Mouse (Mus musculus): Measurements from ENCODE around the gene Ptgds. TPM values are rescaled to one million over a fixed set of nuclear protein-coding genes. Genes with fewer than 3 reads are reported as not detected.

Ptgds gene
- polyA plus RNA-seq, 2 experiments = 0.17 to 0.96 TPM

GRCm38 (mm10) chr2:25472550-25472949 is 2.7 kb upstream of the Ptgds start:
- H3K36me3 ChIP-seq (replicated peaks; ENCODE audit: control insufficient read depth, insufficient read depth, low read depth) = no peaks in the 10 kb centered on the region
- ATAC-seq (ENCODE audit: insufficient read depth) (no peak), DNase-seq (ENCODE audit: low read depth in 3 of 3, low spot score in 3 of 3) (no peak)
- H3K27me3 ChIP-seq (ENCODE audit: control insufficient read depth, insufficient read depth, low read length) = no peaks in the 10 kb centered on the region
- WGBS (ENCODE audit: insufficient replicate concordance) = 41% methylated on average over 2 of the region's 2 CpGs
- TF ChIP-seq CTCF (IDR thresholded peaks at IDR 0.05; ENCODE audit: low read depth) = no peak
- TF ChIP-seq EP300 (IDR thresholded peaks at IDR 0.05; ENCODE audit: low read depth) = no peak
- no peak overlapping the region for H3K9ac ChIP-seq (replicated peaks)
- no peak overlapping the region for H3K4me2 ChIP-seq (ENCODE audit: low read depth)
- H3K4me3 ChIP-seq (ENCODE audit: insufficient read depth in 1 of 2, low read depth in 2 of 2, low read length in 2 of 2) = no peak overlapping the region
- H3K9me3 ChIP-seq (ENCODE audit: control insufficient read depth, low read length) = no peaks in the 10 kb centered on the region
- no peaks in the 10 kb centered on the region for H3K4me1 ChIP-seq (replicated peaks; ENCODE audit: control insufficient read depth in 2 of 2, insufficient read depth in 2 of 2, low read length in 1 of 2)
- H3K27ac ChIP-seq = no peak overlapping the region

- H3K4me1 ChIP-seq (replicated peaks; ENCODE audit: control insufficient read depth in 2 of 2, insufficient read depth in 2 of 2, low read length in 1 of 2) = no peaks in the 10 kb centered on the region
- 73% methylated on average over 10 of the region's 10 CpGs for WGBS (ENCODE audit: insufficient replicate concordance)
- no peaks in the 10 kb centered on the region for H3K36me3 ChIP-seq (replicated peaks; ENCODE audit: control insufficient read depth, insufficient read depth, low read depth)
- no peak overlapping the region for H3K4me3 ChIP-seq (ENCODE audit: insufficient read depth in 1 of 2, low read depth in 2 of 2, low read length in 2 of 2)
- H3K9me3 ChIP-seq (ENCODE audit: control insufficient read depth, low read length) = no peaks in the 10 kb centered on the region
- H3K9ac ChIP-seq (replicated peaks) = no peak overlapping the region
- no peak for DNase-seq (ENCODE audit: low read depth in 3 of 3, low spot score in 3 of 3)
- no peaks in the 10 kb centered on the region for H3K27me3 ChIP-seq (ENCODE audit: control insufficient read depth, insufficient read depth, low read length)
- no peak for ATAC-seq (ENCODE audit: insufficient read depth)
- H3K27ac ChIP-seq = no peak overlapping the region
- no peak overlapping the region for H3K4me2 ChIP-seq (ENCODE audit: low read depth)
- no peak for TF ChIP-seq CTCF (IDR thresholded peaks at IDR 0.05; ENCODE audit: low read depth)
- no peak for TF ChIP-seq EP300 (IDR thresholded peaks at IDR 0.05; ENCODE audit: low read depth)
Measured at GRCm38 (mm10) chr2:25468962-25469915, 607 bp downstream of the Ptgds start.

GRCm38 (mm10) chr2:25467606-25468303 is 2.1 kb downstream of the Ptgds start:
- Histone ChIP-seq H3K36me3 (replicated peaks; ENCODE audit: control insufficient read depth, insufficient read depth, low read depth) (no peaks in the 10 kb centered on the region), H3K4me2 (ENCODE audit: low read depth) (no peak overlapping the region), H3K9me3 (ENCODE audit: control insufficient read depth, low read length) (no peaks in the 10 kb centered on the region), H3K9ac (replicated peaks) (no peak overlapping the region), H3K4me3 (ENCODE audit: insufficient read depth in 1 of 2, low read depth in 2 of 2, low read length in 2 of 2) (no peak overlapping the region), H3K27me3 (ENCODE audit: control insufficient read depth, insufficient read depth, low read length) (no peaks in the 10 kb centered on the region), H3K27ac (no peak overlapping the region), H3K4me1 (replicated peaks; ENCODE audit: control insufficient read depth in 2 of 2, insufficient read depth in 2 of 2, low read length in 1 of 2) (no peaks in the 10 kb centered on the region)
- no peak for DNase-seq (ENCODE audit: low read depth in 3 of 3, low spot score in 3 of 3)
- WGBS (ENCODE audit: insufficient replicate concordance) = 56% methylated on average over 14 of the region's 14 CpGs
- no peak for TF ChIP-seq CTCF (IDR thresholded peaks at IDR 0.05; ENCODE audit: low read depth)
- no peak for TF ChIP-seq EP300 (IDR thresholded peaks at IDR 0.05; ENCODE audit: low read depth)
- no peak for ATAC-seq (ENCODE audit: insufficient read depth)

GRCm38 (mm10) chr2:25465816-25466635 is 3.8 kb downstream of the Ptgds start:
- Histone ChIP-seq H3K9ac (replicated peaks) (no peak overlapping the region), H3K27ac (no peak overlapping the region), H3K27me3 (ENCODE audit: control insufficient read depth, insufficient read depth, low read length) (no peaks in the 10 kb centered on the region), H3K4me2 (ENCODE audit: low read depth) (no peak overlapping the region), H3K9me3 (ENCODE audit: control insufficient read depth, low read length) (no peaks in the 10 kb centered on the region), H3K36me3 (replicated peaks; ENCODE audit: control insufficient read depth, insufficient read depth, low read depth) (no peaks in the 10 kb centered on the region), H3K4me1 (replicated peaks; ENCODE audit: control insufficient read depth in 2 of 2, insufficient read depth in 2 of 2, low read length in 1 of 2) (peaks cover 0 to 6% of the 10 kb centered on the region in 2 experiments; a peak in 2 of 4 replicates), H3K4me3 (ENCODE audit: insufficient read depth in 1 of 2, low read depth in 2 of 2, low read length in 2 of 2) (no peak overlapping the region)
- WGBS (ENCODE audit: insufficient replicate concordance) = 16% methylated on average over 10 of the region's 10 CpGs
- ATAC-seq (ENCODE audit: insufficient read depth) (no peak), DNase-seq (ENCODE audit: low read depth in 3 of 3, low spot score in 3 of 3) (no peak)
- no peak for TF ChIP-seq CTCF (IDR thresholded peaks at IDR 0.05; ENCODE audit: low read depth)
- TF ChIP-seq EP300 (IDR thresholded peaks at IDR 0.05; ENCODE audit: low read depth) = no peak
